Mouse (Mus musculus): ENCODE results near the gene Pgf.

GRCm38 (mm10) chr12:85140036-85140701 is 37.4 kb downstream of the Pgf start:
- TF ChIP-seq CTCF (IDR thresholded peaks at IDR 0.05; ENCODE audit: borderline replicate concordance, extremely low read depth, insufficient read depth, insufficient read length) (no peak), POLR2A (IDR thresholded peaks at IDR 0.05; ENCODE audit: borderline replicate concordance, extremely low read depth, insufficient read depth, insufficient read length, poor library complexity, severe bottlenecking) (no peak)

Measured in brain, embryonic 14.5 days (tissue).